Mouse (Mus musculus): ENCODE data around the gene Irf6. TPM values are rescaled to one million over a fixed set of nuclear protein-coding genes. Genes with fewer than 3 reads are reported as not detected.
A peak's percentile ranks its signal among the peaks of the same experiment; 100 is the strongest.

The Irf6 gene
- polyA plus RNA-seq, 1 experiment from 2014 or later: 3.2 TPM

- Histone ChIP-seq H3K27me3 (ENCODE audit: control insufficient read depth, insufficient read depth, low read length) (no peaks in the 10 kb centered on the region), H3K9me3 (replicated peaks; ENCODE audit: control insufficient read depth, low read length) (no peaks in the 10 kb centered on the region), H3K4me2 (peak overlapping the region; percentile 66), H3K9ac (ENCODE audit: low read depth, low read length) (peak overlapping the region; percentile 66; the same call in 1 of the 2 replicates), H3K36me3 (ENCODE audit: control insufficient read depth, insufficient read depth, low read length) (peaks cover 4% of the 10 kb centered on the region; the same call in 1 of the 2 replicates), H3K4me3 (ENCODE audit: low read depth, low read length) (peak overlapping the region; percentile 90), H3K4me1 (ENCODE audit: control insufficient read depth, insufficient read depth, low read length) (peaks cover 4% of the 10 kb centered on the region; the same call in 1 of the 2 replicates), H3K27ac (ENCODE audit: low read depth, low read length) (0 out of 2 replicates have a peak overlapping the region, but pooled peaks have one; percentile 6)
- no peak for ATAC-seq (replicated peaks; ENCODE audit: insufficient number of reproducible peaks, low FRiP score, low TSS enrichment)
- 28% methylated on average over 11 of the region's 11 CpGs for WGBS (ENCODE audit: insufficient replicate concordance)
These were observed 22.5 kb upstream of the Irf6 start for GRCm38 (mm10) chr1:193130456-193130825.

GRCm38 (mm10) chr1:193130839-193131238 lies 22.1 kb upstream of the Irf6 start:
- H3K4me1 ChIP-seq (ENCODE audit: control insufficient read depth, insufficient read depth, low read length): peaks cover 4% of the 10 kb centered on the region; the same call in 1 of the 2 replicates
- H3K4me2 ChIP-seq: peak overlapping the region; percentile 66
- H3K27ac ChIP-seq (ENCODE audit: low read depth, low read length): no peak overlapping the region
- no peaks in the 10 kb centered on the region for H3K27me3 ChIP-seq (ENCODE audit: control insufficient read depth, insufficient read depth, low read length)
- no peaks in the 10 kb centered on the region for H3K9me3 ChIP-seq (replicated peaks; ENCODE audit: control insufficient read depth, low read length)
- H3K4me3 ChIP-seq (ENCODE audit: low read depth, low read length): no peak overlapping the region
- ATAC-seq (replicated peaks; ENCODE audit: insufficient number of reproducible peaks, low FRiP score, low TSS enrichment): no peak
- WGBS (ENCODE audit: insufficient replicate concordance): 80% methylated on average over 8 of the region's 8 CpGs
- H3K9ac ChIP-seq (ENCODE audit: low read depth, low read length): no peak overlapping the region
- H3K36me3 ChIP-seq (ENCODE audit: control insufficient read depth, insufficient read depth, low read length): peaks cover 4% of the 10 kb centered on the region; the same call in 1 of the 2 replicates

- no peak overlapping the region for H3K4me2 ChIP-seq
- H3K36me3 ChIP-seq (ENCODE audit: control insufficient read depth, insufficient read depth, low read length): peaks cover 4% of the 10 kb centered on the region; the same call in 1 of the 2 replicates
- H3K27me3 ChIP-seq (ENCODE audit: control insufficient read depth, insufficient read depth, low read length): no peaks in the 10 kb centered on the region
- no peak overlapping the region for H3K9ac ChIP-seq (ENCODE audit: low read depth, low read length)
- no peaks in the 10 kb centered on the region for H3K9me3 ChIP-seq (replicated peaks; ENCODE audit: control insufficient read depth, low read length)
- ATAC-seq (replicated peaks; ENCODE audit: insufficient number of reproducible peaks, low FRiP score, low TSS enrichment): no peak
- peaks cover 4% of the 10 kb centered on the region; the same call in 1 of the 2 replicates for H3K4me1 ChIP-seq (ENCODE audit: control insufficient read depth, insufficient read depth, low read length)
- WGBS (ENCODE audit: insufficient replicate concordance): 78% methylated on average over 6 of the region's 6 CpGs
- no peak overlapping the region for H3K4me3 ChIP-seq (ENCODE audit: low read depth, low read length)
- no peak overlapping the region for H3K27ac ChIP-seq (ENCODE audit: low read depth, low read length)
These were observed 21.5 kb upstream of the Irf6 start for GRCm38 (mm10) chr1:193131311-193131948.

GRCm38 (mm10) chr1:193132385-193132784 lies 20.5 kb upstream of the Irf6 start:
- Histone ChIP-seq H3K27me3 (ENCODE audit: control insufficient read depth, insufficient read depth, low read length) (no peaks in the 10 kb centered on the region), H3K27ac (ENCODE audit: low read depth, low read length) (no peak overlapping the region), H3K4me3 (ENCODE audit: low read depth, low read length) (no peak overlapping the region), H3K9ac (ENCODE audit: low read depth, low read length) (no peak overlapping the region), H3K9me3 (replicated peaks; ENCODE audit: control insufficient read depth, low read length) (no peaks in the 10 kb centered on the region), H3K4me2 (no peak overlapping the region), H3K4me1 (ENCODE audit: control insufficient read depth, insufficient read depth, low read length) (peaks cover 4% of the 10 kb centered on the region; the same call in 1 of the 2 replicates), H3K36me3 (ENCODE audit: control insufficient read depth, insufficient read depth, low read length) (peaks cover 4% of the 10 kb centered on the region; the same call in 1 of the 2 replicates)
- no peak for ATAC-seq (replicated peaks; ENCODE audit: insufficient number of reproducible peaks, low FRiP score, low TSS enrichment)

GRCm38 (mm10) chr1:193133726-193134125 lies 19.2 kb upstream of the Irf6 start:
- no peaks in the 10 kb centered on the region for H3K27me3 ChIP-seq (ENCODE audit: control insufficient read depth, insufficient read depth, low read length)
- no peak overlapping the region for H3K4me3 ChIP-seq (ENCODE audit: low read depth, low read length)
- 78% methylated on average over 1 of the region's 1 CpGs for WGBS (ENCODE audit: insufficient replicate concordance)
- H3K36me3 ChIP-seq (ENCODE audit: control insufficient read depth, insufficient read depth, low read length): no peaks in the 10 kb centered on the region
- no peak overlapping the region for H3K9ac ChIP-seq (ENCODE audit: low read depth, low read length)
- no peak for ATAC-seq (replicated peaks; ENCODE audit: insufficient number of reproducible peaks, low FRiP score, low TSS enrichment)
- no peak overlapping the region for H3K27ac ChIP-seq (ENCODE audit: low read depth, low read length)
- H3K4me1 ChIP-seq (ENCODE audit: control insufficient read depth, insufficient read depth, low read length): peaks cover 4% of the 10 kb centered on the region; the same call in 1 of the 2 replicates
- no peaks in the 10 kb centered on the region for H3K9me3 ChIP-seq (replicated peaks; ENCODE audit: control insufficient read depth, low read length)
- no peak overlapping the region for H3K4me2 ChIP-seq

- Histone ChIP-seq H3K27me3 (ENCODE audit: control insufficient read depth, insufficient read depth, low read length) (no peaks in the 10 kb centered on the region), H3K9me3 (replicated peaks; ENCODE audit: control insufficient read depth, low read length) (no peaks in the 10 kb centered on the region), H3K4me3 (ENCODE audit: low read depth, low read length) (no peak overlapping the region), H3K4me1 (ENCODE audit: control insufficient read depth, insufficient read depth, low read length) (no peaks in the 10 kb centered on the region), H3K36me3 (ENCODE audit: control insufficient read depth, insufficient read depth, low read length) (no peaks in the 10 kb centered on the region), H3K27ac (ENCODE audit: low read depth, low read length) (peak overlapping the region; percentile 29; the same call in 1 of the 2 replicates), H3K4me2 (no peak overlapping the region), H3K9ac (ENCODE audit: low read depth, low read length) (no peak overlapping the region)
- WGBS (ENCODE audit: insufficient replicate concordance): 42% methylated on average over 7 of the region's 7 CpGs
- ATAC-seq (replicated peaks; ENCODE audit: insufficient number of reproducible peaks, low FRiP score, low TSS enrichment): no peak
These were observed 14.8 kb upstream of the Irf6 start for GRCm38 (mm10) chr1:193138087-193138486.

GRCm38 (mm10) chr1:193138669-193139068 lies 14.2 kb upstream of the Irf6 start:
- no peaks in the 10 kb centered on the region for H3K9me3 ChIP-seq (replicated peaks; ENCODE audit: control insufficient read depth, low read length)
- H3K4me1 ChIP-seq (ENCODE audit: control insufficient read depth, insufficient read depth, low read length): no peaks in the 10 kb centered on the region
- no peak overlapping the region for H3K9ac ChIP-seq (ENCODE audit: low read depth, low read length)
- H3K36me3 ChIP-seq (ENCODE audit: control insufficient read depth, insufficient read depth, low read length): no peaks in the 10 kb centered on the region
- H3K4me3 ChIP-seq (ENCODE audit: low read depth, low read length): no peak overlapping the region
- H3K27me3 ChIP-seq (ENCODE audit: control insufficient read depth, insufficient read depth, low read length): no peaks in the 10 kb centered on the region
- no peak for ATAC-seq (replicated peaks; ENCODE audit: insufficient number of reproducible peaks, low FRiP score, low TSS enrichment)
- no peak overlapping the region for H3K4me2 ChIP-seq
- no peak overlapping the region for H3K27ac ChIP-seq (ENCODE audit: low read depth, low read length)
- 55% methylated on average over 3 of the region's 3 CpGs for WGBS (ENCODE audit: insufficient replicate concordance)

- no peaks in the 10 kb centered on the region for H3K36me3 ChIP-seq (ENCODE audit: control insufficient read depth, insufficient read depth, low read length)
- no peaks in the 10 kb centered on the region for H3K27me3 ChIP-seq (ENCODE audit: control insufficient read depth, insufficient read depth, low read length)
- H3K4me2 ChIP-seq: no peak overlapping the region
- ATAC-seq (replicated peaks; ENCODE audit: insufficient number of reproducible peaks, low FRiP score, low TSS enrichment): no peak
- no peak overlapping the region for H3K9ac ChIP-seq (ENCODE audit: low read depth, low read length)
- 66% methylated on average over 7 of the region's 7 CpGs for WGBS (ENCODE audit: insufficient replicate concordance)
- H3K4me1 ChIP-seq (ENCODE audit: control insufficient read depth, insufficient read depth, low read length): no peaks in the 10 kb centered on the region
- no peak overlapping the region; the same call in 1 of the 2 replicates for H3K27ac ChIP-seq (ENCODE audit: low read depth, low read length)
- no peak overlapping the region for H3K4me3 ChIP-seq (ENCODE audit: low read depth, low read length)
- H3K9me3 ChIP-seq (replicated peaks; ENCODE audit: control insufficient read depth, low read length): no peaks in the 10 kb centered on the region
These were observed 11.8 kb upstream of the Irf6 start for GRCm38 (mm10) chr1:193141118-193141517.

- no peak overlapping the region for H3K27ac ChIP-seq (ENCODE audit: low read depth, low read length)
- no peaks in the 10 kb centered on the region for H3K9me3 ChIP-seq (replicated peaks; ENCODE audit: control insufficient read depth, low read length)
- H3K4me3 ChIP-seq (ENCODE audit: low read depth, low read length): no peak overlapping the region
- H3K4me2 ChIP-seq: no peak overlapping the region
- H3K4me1 ChIP-seq (ENCODE audit: control insufficient read depth, insufficient read depth, low read length): no peaks in the 10 kb centered on the region
- no peaks in the 10 kb centered on the region for H3K36me3 ChIP-seq (ENCODE audit: control insufficient read depth, insufficient read depth, low read length)
- WGBS (ENCODE audit: insufficient replicate concordance): 75% methylated on average over 8 of the region's 8 CpGs
- ATAC-seq (replicated peaks; ENCODE audit: insufficient number of reproducible peaks, low FRiP score, low TSS enrichment): no peak
- H3K27me3 ChIP-seq (ENCODE audit: control insufficient read depth, insufficient read depth, low read length): no peaks in the 10 kb centered on the region
- no peak overlapping the region for H3K9ac ChIP-seq (ENCODE audit: low read depth, low read length)
These were observed 10.3 kb upstream of the Irf6 start for GRCm38 (mm10) chr1:193142517-193143062.
